8 mouse cellular contexts compared by ENCODE assay signal in genomic region chr2:127070435-127070841, GRCm38 (mm10). TPM values are rescaled to one million over a fixed set of nuclear protein-coding genes. Genes with fewer than 3 reads are reported as not detected.
A peak's percentile ranks its signal among the peaks of the same experiment; 100 is the strongest.
DNase-seq lines count a peak whose midpoint lies in the region; ATAC-seq lines count a peak whose summit lies in the region.

TSS of gene Blvra (plus strand) at chr2:127070665.

- DNase-seq in adipocyte (ENCODE audit: low spot score), result peak; percentile 92
- peak; percentile 99 for DNase-seq in embryo, embryonic 10 days (ENCODE audit: low spot score)
- DNase-seq in gastrocnemius, postnatal 10 days, result peak; percentile 82
- DNase-seq in induced T-regulatory cell, adult 2 months (ENCODE audit: low read depth), result peak; percentile 94
- peak; percentile 62 to 85 for DNase-seq in left cerebral cortex, adult 9 months (ENCODE audit: low spot score in 2 of 2)
- DNase-seq in right cerebral cortex, postnatal 14 days, result peak; percentile 82
- peak; percentile 78 to 90 for DNase-seq in urinary bladder, postnatal 36 days (ENCODE audit: low spot score in 2 of 2)

- ATAC-seq in megakaryocyte progenitor cell, adult 5-6 weeks (replicated peaks; ENCODE audit: poor library complexity), result peak; percentile 100

RNA-seq across cellular contexts. Expression of gene Blvra, which starts in this region (rescaled TPM):
- total RNA-seq in gastrocnemius, postnatal 10 days (2021), result 10 to 100 TPM; 15.5 to 16.4 TPM
- total RNA-seq in megakaryocyte progenitor cell, adult 5-6 weeks (2015), result 37.0 and 38.7 TPM in 2 replicates
- 30.9 and 42.2 TPM in 2 replicates for total RNA-seq in megakaryocyte progenitor cell, adult 5-6 weeks (2017)

Comparison
In these comparisons a context has a peak if more than half of its experiments do, and no peak if none do; other contexts are left out.
1. Peak in every context shown above with its lines: DNase-seq and ATAC-seq.